Mouse (Mus musculus) liver, embryonic 14.5 days (tissue): ENCODE results near the gene Med16.

Source experiments
- CTCF ChIP-seq: IDR thresholded peaks from 2 replicates; pipeline ENCODE4 v1.5.1; 2016; ENCODE audit warnings: antibody characterized with exemption, low read depth, control low read depth
- EP300 ChIP-seq: IDR thresholded peaks from 2 replicates; pipeline ENCODE4 v1.6.1; 2016; ENCODE audit warnings: antibody characterized with exemption, low read depth

DNA sequence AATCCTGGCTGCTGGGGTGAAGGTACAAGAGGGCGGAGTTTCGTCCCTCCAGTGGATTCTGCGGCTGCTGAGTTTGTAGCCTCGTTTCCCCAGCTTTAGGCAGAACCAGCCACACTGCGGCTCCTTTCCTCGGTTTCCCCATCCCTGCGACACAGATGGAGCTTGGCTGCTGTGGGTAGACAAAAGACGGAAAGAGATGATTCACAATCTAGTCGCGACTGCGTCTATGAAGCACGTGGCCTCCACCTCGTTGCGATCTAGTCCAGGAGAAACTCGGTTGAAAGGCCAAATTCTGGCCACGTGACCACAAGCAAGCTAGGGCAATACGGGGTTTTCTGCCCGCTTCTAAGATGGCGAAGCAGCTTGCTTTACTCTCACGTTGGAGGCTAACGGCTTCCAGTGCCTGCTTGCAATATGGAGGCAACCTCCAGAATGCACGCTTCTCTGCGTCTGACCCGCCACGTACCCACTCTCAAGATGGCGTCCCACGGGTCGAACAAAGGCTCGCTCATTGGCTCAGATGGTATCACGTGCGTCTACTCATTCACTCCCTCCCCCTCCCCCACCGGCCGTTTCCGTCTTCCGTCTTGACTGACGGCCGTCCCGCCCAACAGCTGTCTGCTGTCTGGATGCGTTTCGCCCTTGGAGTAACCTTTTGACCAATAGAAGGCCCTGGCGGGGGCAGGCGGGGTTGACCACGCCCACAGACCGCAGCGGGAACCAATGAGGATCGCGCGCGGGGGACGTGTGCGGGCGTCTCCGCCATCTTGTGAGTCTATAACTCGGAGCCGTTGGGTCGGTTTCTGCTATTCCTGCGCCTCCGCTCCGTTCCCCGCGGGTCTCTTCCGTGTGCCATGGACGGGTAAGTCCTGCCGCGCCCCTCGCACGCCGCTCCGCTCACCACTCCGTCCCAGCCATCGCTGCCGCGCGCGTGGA is 54.6 kb downstream of the Med16 start, which contains the start of gene Ptbp1:
- 0 out of 2 replicates have a peak, but pooled peaks have one; percentile 13 for TF ChIP-seq CTCF
- TF ChIP-seq EP300: peak; percentile 1; the same call in 1 of the 2 replicates
